Mouse (Mus musculus) monocyte, adult 5-6 weeks (primary cell): ENCODE data around the gene Myocos. TPM values are rescaled to one million over a fixed set of nuclear protein-coding genes. Genes with fewer than 3 reads are reported as not detected.
"Not testable (repeated sequence)": the region's sequence is repeated elsewhere in the genome, so short reads cannot be mapped to it uniquely, and the experiment has no call there.

Source experiments
- ATAC-seq: fragments of 153-309, 156-312 bp; replicated peaks from 2 replicates; pipeline ENCODE4 v1.8.0; 2017; ENCODE audit warnings: mild to moderate bottlenecking; ENCODE audit not compliant: low TSS enrichment, insufficient number of reproducible peaks, severe bottlenecking, poor library complexity, low FRiP score
- total RNA-seq: library from RNA; stranded (forward); fragments of 200-1000, 200-491, 200-594 nt; gene quantifications from 3 replicates; pipeline ENCODE4 v1.2.3, GENCODE M21; 2017

The Myocos gene
- total RNA-seq, result not detected in 3 replicates

GRCm38 (mm10) chr1:162658119-162658518, at the start of gene Myocos:
TSS of gene Myocos (minus strand) at chr1:162658219.
- no peak for ATAC-seq

- ATAC-seq, result no peak
Measured at GRCm38 (mm10) chr1:162700389-162701066, 42.5 kb upstream of the Myocos start.

GRCm38 (mm10) chr1:162697866-162698265, 39.8 kb upstream of the Myocos start:
- peak; percentile 31; the same call in 1 of the 2 replicates for ATAC-seq

GRCm38 (mm10) chr1:162693721-162694120, 35.7 kb upstream of the Myocos start:
- no peak for ATAC-seq

- ATAC-seq, result no peak
Measured at GRCm38 (mm10) chr1:162665486-162666174, 7.6 kb upstream of the Myocos start.

- ATAC-seq, result peak; percentile 91
Measured at GRCm38 (mm10) chr1:162664826-162665475, 6.9 kb upstream of the Myocos start.

- ATAC-seq, result no peak
Measured at GRCm38 (mm10) chr1:162660276-162660860, 2.3 kb upstream of the Myocos start.

GRCm38 (mm10) chr1:162648416-162648815, 9.6 kb downstream of the Myocos start:
- no peak for ATAC-seq

GRCm38 (mm10) chr1:162646083-162646686, 11.8 kb downstream of the Myocos start:
- ATAC-seq, result 0 out of 2 replicates have a peak, but pooled peaks have one; percentile 3

- ATAC-seq, result no peak
Measured at GRCm38 (mm10) chr1:162643752-162644151, 14.3 kb downstream of the Myocos start.

GRCm38 (mm10) chr1:162642591-162642990, 15.4 kb downstream of the Myocos start:
- ATAC-seq, result no peak

- ATAC-seq, result no peak
Measured at GRCm38 (mm10) chr1:162639861-162640260, 18.2 kb downstream of the Myocos start.

GRCm38 (mm10) chr1:162639051-162639750, 18.8 kb downstream of the Myocos start, which contains the start of gene Myoc:
TSS of gene Myoc (plus strand) at chr1:162639155.
- ATAC-seq, result no peak

- ATAC-seq, result no peak
Measured at GRCm38 (mm10) chr1:162638535-162638934, 19.5 kb downstream of the Myocos start.

- ATAC-seq, result no peak
Measured at GRCm38 (mm10) chr1:162636516-162636915, 21.5 kb downstream of the Myocos start.

- ATAC-seq, result not testable (repeated sequence)
Measured at GRCm38 (mm10) chr1:162635291-162635931, 22.6 kb downstream of the Myocos start.

- ATAC-seq, result not testable (repeated sequence)
Measured at GRCm38 (mm10) chr1:162628326-162628725, 29.7 kb downstream of the Myocos start.

- ATAC-seq, result peak; percentile 23
Measured at GRCm38 (mm10) chr1:162627821-162628220, 30.2 kb downstream of the Myocos start.
